Mouse (Mus musculus) heart, embryonic 11.5 days (tissue): ENCODE results near the gene Arf6. TPM values are rescaled to one million over a fixed set of nuclear protein-coding genes. Genes with fewer than 3 reads are reported as not detected.

ENCODE experiments used
- ATAC-seq: fragments of 200-750 bp; cut with Nextera tagmentation; replicated peaks from 2 replicates; pipeline ENCODE4 v1.8.0; 2017; ENCODE audit warnings: moderate library complexity; ENCODE audit not compliant: insufficient number of reproducible peaks, low FRiP score, low TSS enrichment
- H3K27ac ChIP-seq: fragments of 300-500 bp; sonication (generic); 2 replicates; pipeline ENCODE4 v1.5.1; 2014; ENCODE audit warnings: mild to moderate bottlenecking, low read depth, low read length
- H3K27me3 ChIP-seq: fragments of 300-500 bp; sonication (generic); 2 replicates; pipeline ENCODE4 v1.6.1; 2014; ENCODE audit warnings: mild to moderate bottlenecking, low read length, mixed read lengths; ENCODE audit not compliant: control insufficient read depth, insufficient read depth
- H3K36me3 ChIP-seq: fragments of 300-500 bp; sonication (generic); 2 replicates; pipeline ENCODE4 v1.6.1; 2014; ENCODE audit warnings: mild to moderate bottlenecking, low read length, moderate library complexity, mixed read lengths; ENCODE audit not compliant: control insufficient read depth, insufficient read depth
- H3K4me1 ChIP-seq: fragments of 300-500 bp; sonication (generic); 2 replicates; pipeline ENCODE4 v1.6.1; 2014; ENCODE audit warnings: low read length; ENCODE audit not compliant: control insufficient read depth, insufficient read depth
- H3K4me2 ChIP-seq: fragments of 300-500 bp; sonication (generic); 2 replicates; pipeline ENCODE4 v1.6.1; 2014; ENCODE audit warnings: mild to moderate bottlenecking, moderate library complexity
- H3K4me3 ChIP-seq: fragments of 300-500 bp; sonication (generic); 2 replicates; pipeline ENCODE4 v1.5.1; 2014; ENCODE audit warnings: low read depth, low read length
- H3K9ac ChIP-seq: fragments of 300-500 bp; sonication (generic); 2 replicates; pipeline ENCODE4 v1.6.1; 2014; ENCODE audit warnings: mild to moderate bottlenecking, low read depth, low read length, moderate library complexity
- H3K9me3 ChIP-seq: fragments of 300-500 bp; sonication (generic); replicated peaks from 2 replicates; pipeline ENCODE4 v1.6.1; 2016; ENCODE audit warnings: low read length; ENCODE audit not compliant: control insufficient read depth
- WGBS: fragments of 180-500 bp; shearing (Covaris S2); extraction: QIAGEN DNeasy Blood & Tissue Kit; methylation state at CpG from one replicate; pipeline ENCODE4 v1.1.7; 2014; ENCODE audit not compliant: insufficient replicate concordance; 5-methylcytosine and 5-hydroxymethylcytosine counted together
- polyA plus RNA-seq: library from polyadenylated mRNA; unstranded; fragments of >200 nt; fragmentation: Nextera tagmentation; extraction: Ambion mirVana; gene quantifications from 2 replicates; pipeline ENCODE4 v1.2.1, GENCODE M21; 2014

The Arf6 gene
- polyA plus RNA-seq, 1 experiment from 2014 or later: 41.6 TPM

- no peak for ATAC-seq
- 73% methylated on average over 7 of the region's 7 CpGs for WGBS
- no peaks in the 10 kb centered on the region for H3K9me3 ChIP-seq
Measured at GRCm38 (mm10) chr12:69390000-69390698, 18.2 kb downstream of the Arf6 start.

GRCm38 (mm10) chr12:69393076-69393475, 21.1 kb downstream of the Arf6 start:
- ATAC-seq: no peak
- Histone ChIP-seq H3K27ac (no peak overlapping the region), H3K4me1 (no peaks in the 10 kb centered on the region; the same call in 1 of the 2 replicates), H3K27me3 (no peaks in the 10 kb centered on the region), H3K9ac (no peak overlapping the region), H3K4me2 (no peak overlapping the region), H3K36me3 (no peaks in the 10 kb centered on the region), H3K4me3 (no peak overlapping the region), H3K9me3 (no peaks in the 10 kb centered on the region)
- 77% methylated on average over 10 of the region's 10 CpGs for whole genome bisulfite sequencing

More at GRCm38 (mm10) chr12:69390000-69390698, 18.2 kb downstream of the Arf6 start:
- Histone ChIP-seq H3K27ac (no peak overlapping the region), H3K4me2 (no peak overlapping the region), H3K4me3 (no peak overlapping the region), H3K9ac (no peak overlapping the region), H3K36me3 (no peaks in the 10 kb centered on the region), H3K27me3 (no peaks in the 10 kb centered on the region), H3K4me1 (no peaks in the 10 kb centered on the region; the same call in 1 of the 2 replicates)

GRCm38 (mm10) chr12:69394456-69394855, 22.5 kb downstream of the Arf6 start:
- Histone ChIP-seq H3K4me3 (no peak overlapping the region), H3K9me3 (no peaks in the 10 kb centered on the region), H3K27me3 (no peaks in the 10 kb centered on the region)

GRCm38 (mm10) chr12:69400367-69400766, 28.4 kb downstream of the Arf6 start:
- Histone ChIP-seq H3K27me3 (no peaks in the 10 kb centered on the region), H3K4me2 (no peak overlapping the region), H3K36me3 (no peaks in the 10 kb centered on the region), H3K4me1 (no peaks in the 10 kb centered on the region), H3K9me3 (no peaks in the 10 kb centered on the region), H3K4me3 (no peak overlapping the region), H3K9ac (no peak overlapping the region), H3K27ac (no peak overlapping the region)
- ATAC-seq: no peak
- WGBS: 69% methylated on average over 4 of the region's 4 CpGs

More at GRCm38 (mm10) chr12:69394456-69394855, 22.5 kb downstream of the Arf6 start:
- WGBS: 80% methylated on average over 6 of the region's 6 CpGs
- Histone ChIP-seq H3K4me1 (no peaks in the 10 kb centered on the region; the same call in 1 of the 2 replicates), H3K4me2 (no peak overlapping the region), H3K36me3 (no peaks in the 10 kb centered on the region), H3K9ac (no peak overlapping the region), H3K27ac (no peak overlapping the region)
- no peak for ATAC-seq

GRCm38 (mm10) chr12:69400871-69401286, 28.9 kb downstream of the Arf6 start:
- H3K36me3 ChIP-seq: no peaks in the 10 kb centered on the region
- no peak overlapping the region for H3K4me3 ChIP-seq
- no peaks in the 10 kb centered on the region for H3K9me3 ChIP-seq
- no peak for ATAC-seq
- H3K4me1 ChIP-seq: no peaks in the 10 kb centered on the region
- no peak overlapping the region for H3K27ac ChIP-seq
- no peaks in the 10 kb centered on the region for H3K27me3 ChIP-seq
- WGBS: 29% methylated on average over 2 of the region's 2 CpGs
- H3K4me2 ChIP-seq: no peak overlapping the region
- no peak overlapping the region for H3K9ac ChIP-seq

- Histone ChIP-seq H3K9ac (no peak overlapping the region), H3K4me2 (no peak overlapping the region), H3K4me3 (no peak overlapping the region), H3K9me3 (no peaks in the 10 kb centered on the region), H3K36me3 (no peaks in the 10 kb centered on the region), H3K4me1 (no peaks in the 10 kb centered on the region), H3K27me3 (no peaks in the 10 kb centered on the region), H3K27ac (no peak overlapping the region)
- no peak for ATAC-seq
- WGBS: 51% methylated on average over 9 of the region's 9 CpGs
Measured at GRCm38 (mm10) chr12:69402100-69402499, 30.1 kb downstream of the Arf6 start.

GRCm38 (mm10) chr12:69402594-69403167, 30.7 kb downstream of the Arf6 start:
- Histone ChIP-seq H3K9me3 (no peaks in the 10 kb centered on the region), H3K27me3 (no peaks in the 10 kb centered on the region), H3K4me1 (no peaks in the 10 kb centered on the region), H3K4me3 (no peak overlapping the region), H3K36me3 (no peaks in the 10 kb centered on the region), H3K27ac (no peak overlapping the region), H3K4me2 (no peak overlapping the region), H3K9ac (no peak overlapping the region)
- ATAC-seq: no peak
- 82% methylated on average over 13 of the region's 13 CpGs for WGBS

GRCm38 (mm10) chr12:69410767-69411166, 38.8 kb downstream of the Arf6 start:
- 66% methylated on average over 5 of the region's 5 CpGs for WGBS

GRCm38 (mm10) chr12:69411936-69412335, 40.0 kb downstream of the Arf6 start:
- Histone ChIP-seq H3K4me2 (no peak overlapping the region), H3K36me3 (no peaks in the 10 kb centered on the region), H3K4me3 (no peak overlapping the region), H3K9me3 (no peaks in the 10 kb centered on the region), H3K27ac (no peak overlapping the region), H3K27me3 (no peaks in the 10 kb centered on the region), H3K4me1 (no peaks in the 10 kb centered on the region), H3K9ac (no peak overlapping the region)
- ATAC-seq: no peak
- WGBS: 48% methylated on average over 4 of the region's 4 CpGs

More at GRCm38 (mm10) chr12:69410767-69411166, 38.8 kb downstream of the Arf6 start:
- H3K4me2 ChIP-seq: no peak overlapping the region
- H3K9ac ChIP-seq: no peak overlapping the region
- H3K27ac ChIP-seq: no peak overlapping the region
- no peaks in the 10 kb centered on the region for H3K4me1 ChIP-seq
- H3K9me3 ChIP-seq: no peaks in the 10 kb centered on the region
- no peaks in the 10 kb centered on the region for H3K27me3 ChIP-seq
- no peak overlapping the region for H3K4me3 ChIP-seq
- no peaks in the 10 kb centered on the region for H3K36me3 ChIP-seq
- no peak for ATAC-seq
